Mouse (Mus musculus) left cerebral cortex, adult 2 months (tissue): Measurements from ENCODE around the gene Tenm4. TPM values are rescaled to one million over a fixed set of nuclear protein-coding genes. Genes with fewer than 3 reads are reported as not detected.
A peak's percentile ranks its signal among the peaks of the same experiment; 100 is the strongest.
"Not testable (repeated sequence)": the region's sequence is repeated elsewhere in the genome, so short reads cannot be mapped to it uniquely, and the experiment has no call there.

ENCODE experiments used
- DNase-seq, 2 experiments: peaks; one replicate each; pipeline ENCODE4 v3.0.0; 2021 to 2022; ENCODE audit warnings: low spot score in 2 of 2, mixed read lengths in 1 of 2; ENCODE audit errors: extremely low spot score in 1 of 2
- H3K27ac ChIP-seq: fragments of 200-600 bp; 2 replicates; pipeline ENCODE4 v1.8.1; 2022
- H3K4me3 ChIP-seq: fragments of 200-600 bp; 2 replicates; pipeline ENCODE4 v1.8.1; 2022
- CTCF ChIP-seq: fragments of 200-600 bp; IDR thresholded peaks from 2 replicates; pipeline ENCODE4 v1.8.1; 2022; ENCODE audit warnings: antibody characterized with exemption, mild to moderate bottlenecking, moderate library complexity
- intact Hi-C: fragments of 180-260 bp; cut with DNase I; formaldehyde crosslinking; loops from one replicate; pipeline ENCODE4 v1.15.1; 2025
- total RNA-seq, 2 experiments: library from RNA; stranded (reverse); gene quantifications; 2 replicates each; pipeline ENCODE4 v1.2.3; 2021

The Tenm4 gene
- total RNA-seq, 2 experiments from 2014 or later: 158 to 160 TPM

GRCm38 (mm10) chr7:96626338-96626737 is 455.3 kb downstream of the Tenm4 start:
- Histone ChIP-seq H3K4me3 (no peak overlapping the region), H3K27ac (no peak overlapping the region)
- intact Hi-C loops: no loop called here
- DNase-seq: no peak
- TF ChIP-seq CTCF: no peak

GRCm38 (mm10) chr7:96630551-96630950 is 459.5 kb downstream of the Tenm4 start:
- H3K4me3 ChIP-seq, DNase-seq, H3K27ac ChIP-seq, intact Hi-C loops: not testable (repeated sequence)

- no peak overlapping the region for H3K4me3 ChIP-seq
- intact Hi-C loops: no loop called here
- no peak overlapping the region for H3K27ac ChIP-seq
- DNase-seq: no peak
- no peak for TF ChIP-seq CTCF
Measured at GRCm38 (mm10) chr7:96633008-96633407, 462.0 kb downstream of the Tenm4 start.

- no peak for TF ChIP-seq CTCF
- intact Hi-C loops: no loop called here
- no peak overlapping the region for H3K4me3 ChIP-seq
Measured at GRCm38 (mm10) chr7:96635830-96636440, 464.9 kb downstream of the Tenm4 start.

GRCm38 (mm10) chr7:96643461-96644204 is 472.6 kb downstream of the Tenm4 start:
- peak overlapping the region; percentile 36 for H3K4me3 ChIP-seq
- H3K27ac ChIP-seq: no peak overlapping the region
- no peak for TF ChIP-seq CTCF
- DNase-seq: no peak
- intact Hi-C loops: no loop called here

More at GRCm38 (mm10) chr7:96635830-96636440, 464.9 kb downstream of the Tenm4 start:
- no peak for DNase-seq
- H3K27ac ChIP-seq: no peak overlapping the region

GRCm38 (mm10) chr7:96644205-96644531 is 473.1 kb downstream of the Tenm4 start:
- peak overlapping the region; percentile 36 for H3K4me3 ChIP-seq
- intact Hi-C loops: no loop called here
- TF ChIP-seq CTCF: no peak
- no peak for DNase-seq
- no peak overlapping the region for H3K27ac ChIP-seq

- intact Hi-C loops: no loop called here
- H3K27ac ChIP-seq: no peak overlapping the region
- TF ChIP-seq CTCF: no peak
- H3K4me3 ChIP-seq: no peak overlapping the region
- DNase-seq: no peak
Measured at GRCm38 (mm10) chr7:96647657-96648056, 476.6 kb downstream of the Tenm4 start.

- intact Hi-C loops: no loop called here
- no peak overlapping the region for H3K27ac ChIP-seq
- TF ChIP-seq CTCF: no peak
- no peak overlapping the region for H3K4me3 ChIP-seq
- no peak for DNase-seq
Measured at GRCm38 (mm10) chr7:96648606-96649005, 477.6 kb downstream of the Tenm4 start.

GRCm38 (mm10) chr7:96649171-96649570 is 478.1 kb downstream of the Tenm4 start:
- H3K4me3 ChIP-seq: no peak overlapping the region
- TF ChIP-seq CTCF: no peak
- intact Hi-C loops: no loop called here
- no peak for DNase-seq
- H3K27ac ChIP-seq: no peak overlapping the region

- intact Hi-C loops: no loop called here
- no peak for DNase-seq
- no peak overlapping the region for H3K4me3 ChIP-seq
Measured at GRCm38 (mm10) chr7:96650435-96650834, 479.4 kb downstream of the Tenm4 start.

GRCm38 (mm10) chr7:96651055-96651454 is 480.0 kb downstream of the Tenm4 start:
- no peak for TF ChIP-seq CTCF
- Histone ChIP-seq H3K27ac (peak overlapping the region; percentile 67), H3K4me3 (no peak overlapping the region)
- intact Hi-C loops: loop anchor here (1.0 kb wide), 1 partner anchor 76 kb away; no protein-coding TSS in a partner anchor
- DNase-seq: peak in 1 of 2 experiments; percentile 28

More at GRCm38 (mm10) chr7:96650435-96650834, 479.4 kb downstream of the Tenm4 start:
- TF ChIP-seq CTCF: no peak
- no peak overlapping the region; the same call in 1 of the 2 replicates for H3K27ac ChIP-seq

- DNase-seq: peak in 1 of 2 experiments; percentile 54
- TF ChIP-seq CTCF: no peak
- intact Hi-C loops: loop anchor here (1.0 to 2.0 kb wide), 2 partner anchors 76 to 441 kb away; no protein-coding TSS in a partner anchor
Measured at GRCm38 (mm10) chr7:96651626-96652341, 480.7 kb downstream of the Tenm4 start.

More at GRCm38 (mm10) chr7:96651626-96652341, 480.7 kb downstream of the Tenm4 start:
- no peak overlapping the region for H3K4me3 ChIP-seq
- H3K27ac ChIP-seq: peak overlapping the region; percentile 71
